Mouse (Mus musculus): ENCODE data around the gene Eps8l2. TPM values are rescaled to one million over a fixed set of nuclear protein-coding genes. Genes with fewer than 3 reads are reported as not detected.

Eps8l2 gene
- polyA plus RNA-seq, 1 experiment = not detected

DNA sequence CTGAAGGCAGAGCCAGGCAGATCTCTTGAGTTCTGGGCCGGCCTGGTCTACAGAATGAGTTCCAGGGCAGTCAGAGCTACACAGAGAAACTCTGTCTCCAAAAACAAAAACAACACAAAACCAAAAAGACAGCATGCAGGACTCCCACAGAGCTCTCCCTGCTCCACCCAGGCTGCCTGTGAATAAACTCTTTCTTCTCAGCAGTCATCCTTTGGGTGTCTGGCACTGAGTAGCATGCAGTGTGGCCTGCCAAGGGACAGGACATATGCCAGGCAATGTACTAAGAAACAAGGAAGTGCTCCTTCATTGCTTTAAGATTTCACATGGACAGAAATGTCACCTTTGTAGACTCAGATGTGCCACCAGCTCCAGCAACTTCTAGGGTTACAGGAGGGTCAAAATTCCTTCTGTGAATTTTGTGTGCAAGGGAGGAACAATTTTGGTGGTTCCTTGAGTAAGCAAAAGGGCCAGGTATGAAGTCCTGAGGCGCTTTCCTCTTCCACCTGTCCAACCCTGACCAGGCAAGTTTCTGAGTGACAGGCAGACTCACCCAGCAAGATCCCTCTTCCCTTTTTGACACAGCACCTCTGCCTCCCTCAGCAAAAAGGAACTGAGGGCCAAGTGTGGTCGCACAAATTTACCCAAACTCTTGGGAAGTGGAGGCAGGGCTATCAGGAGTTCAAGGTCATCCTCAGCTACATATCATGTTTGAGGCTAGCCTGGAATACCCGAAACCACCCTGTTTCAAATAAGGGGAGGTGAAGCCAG lies 42.6 kb downstream of the Eps8l2 start:
- H3K4me3 ChIP-seq (ENCODE audit: insufficient read depth, low read length) = no peak overlapping the region
- H3K27ac ChIP-seq (ENCODE audit: insufficient read depth, low read depth, low read length) = 0 out of 2 replicates have a peak overlapping the region, but pooled peaks have one; percentile 11
- peaks cover 36% of the 10 kb centered on the region for H3K4me1 ChIP-seq (ENCODE audit: control insufficient read depth, insufficient read depth, low read length)
- TF ChIP-seq POLR2A (IDR thresholded peaks at IDR 0.05; ENCODE audit: borderline replicate concordance, low read depth, low read length) (no peak), CTCF (IDR thresholded peaks at IDR 0.05; ENCODE audit: low read depth, low read length) (no peak)

DNA sequence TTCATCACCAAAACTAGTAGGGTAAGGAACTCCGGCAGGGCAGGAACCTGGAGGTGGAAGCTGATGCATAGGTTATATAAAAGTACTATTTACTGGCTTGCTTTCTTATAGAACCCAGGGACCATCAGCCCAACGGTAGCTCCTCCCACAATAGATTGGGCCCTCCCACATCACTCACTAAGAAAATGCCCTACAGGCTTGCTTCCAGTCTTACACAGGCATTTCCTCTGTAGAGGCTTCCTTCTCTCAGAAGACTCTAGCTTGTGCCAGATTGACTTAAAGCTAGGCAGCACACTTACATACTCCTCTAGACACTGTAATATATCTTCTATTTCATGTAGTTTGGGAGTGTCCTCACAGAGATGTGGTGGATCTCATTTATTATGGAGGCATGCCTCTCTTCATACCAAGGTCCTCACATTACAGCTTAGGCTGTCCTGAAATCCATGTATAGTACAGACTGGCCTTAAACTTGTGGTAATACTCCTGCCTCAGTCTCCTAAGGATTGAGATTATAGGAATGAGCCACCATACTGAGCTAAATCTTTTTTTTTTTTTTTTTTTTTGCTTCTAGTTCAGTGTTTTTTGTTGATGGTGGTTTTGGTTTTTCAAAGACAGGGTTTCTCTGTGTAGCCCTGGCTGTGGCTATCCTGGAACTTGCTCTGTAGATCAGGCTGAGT lies 49.3 kb downstream of the Eps8l2 start:
- H3K27ac ChIP-seq (ENCODE audit: insufficient read depth, low read depth, low read length) = no peak overlapping the region
- H3K4me1 ChIP-seq (ENCODE audit: control insufficient read depth, insufficient read depth, low read length) = peaks cover 9% of the 10 kb centered on the region
- H3K4me3 ChIP-seq (ENCODE audit: insufficient read depth, low read length) = no peak overlapping the region
- TF ChIP-seq CTCF (IDR thresholded peaks at IDR 0.05; ENCODE audit: low read depth, low read length) (no peak), POLR2A (IDR thresholded peaks at IDR 0.05; ENCODE audit: borderline replicate concordance, low read depth, low read length) (no peak)

DNA sequence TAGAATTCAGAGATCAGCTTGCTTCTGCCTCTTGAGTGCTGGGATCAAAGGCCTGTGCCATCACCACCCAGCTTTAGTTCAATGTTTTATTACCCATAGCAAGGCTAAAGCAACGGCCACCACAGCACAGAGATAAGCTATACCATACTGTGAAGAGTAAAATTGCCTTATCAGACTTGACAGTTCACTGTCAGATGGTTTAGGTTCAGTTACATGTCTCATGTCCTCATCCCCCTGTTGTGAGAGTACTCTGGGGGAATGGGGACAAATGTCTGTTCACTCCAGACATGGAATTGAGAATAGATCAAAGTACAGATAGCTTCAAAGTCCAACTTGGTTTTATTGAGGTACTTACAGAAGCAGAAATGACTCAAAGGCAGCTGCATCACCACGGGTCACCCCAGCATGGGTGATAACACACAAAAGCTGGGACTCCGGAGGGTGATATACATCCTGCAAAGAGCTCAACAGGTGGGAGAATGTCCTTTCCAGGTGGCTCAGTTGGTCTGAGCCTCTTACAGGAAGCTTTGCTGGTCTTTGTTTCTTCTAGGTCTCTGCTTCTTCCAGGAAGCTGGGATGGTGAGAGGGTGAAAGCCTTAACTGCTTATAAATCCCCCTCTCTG lies 49.9 kb downstream of the Eps8l2 start:
- no peak overlapping the region for H3K27ac ChIP-seq (ENCODE audit: insufficient read depth, low read depth, low read length)
- peaks cover 8% of the 10 kb centered on the region for H3K4me1 ChIP-seq (ENCODE audit: control insufficient read depth, insufficient read depth, low read length)
- H3K4me3 ChIP-seq (ENCODE audit: insufficient read depth, low read length) = no peak overlapping the region
- no peak for TF ChIP-seq POLR2A (IDR thresholded peaks at IDR 0.05; ENCODE audit: borderline replicate concordance, low read depth, low read length)
- TF ChIP-seq CTCF (IDR thresholded peaks at IDR 0.05; ENCODE audit: low read depth, low read length) = no peak

DNA sequence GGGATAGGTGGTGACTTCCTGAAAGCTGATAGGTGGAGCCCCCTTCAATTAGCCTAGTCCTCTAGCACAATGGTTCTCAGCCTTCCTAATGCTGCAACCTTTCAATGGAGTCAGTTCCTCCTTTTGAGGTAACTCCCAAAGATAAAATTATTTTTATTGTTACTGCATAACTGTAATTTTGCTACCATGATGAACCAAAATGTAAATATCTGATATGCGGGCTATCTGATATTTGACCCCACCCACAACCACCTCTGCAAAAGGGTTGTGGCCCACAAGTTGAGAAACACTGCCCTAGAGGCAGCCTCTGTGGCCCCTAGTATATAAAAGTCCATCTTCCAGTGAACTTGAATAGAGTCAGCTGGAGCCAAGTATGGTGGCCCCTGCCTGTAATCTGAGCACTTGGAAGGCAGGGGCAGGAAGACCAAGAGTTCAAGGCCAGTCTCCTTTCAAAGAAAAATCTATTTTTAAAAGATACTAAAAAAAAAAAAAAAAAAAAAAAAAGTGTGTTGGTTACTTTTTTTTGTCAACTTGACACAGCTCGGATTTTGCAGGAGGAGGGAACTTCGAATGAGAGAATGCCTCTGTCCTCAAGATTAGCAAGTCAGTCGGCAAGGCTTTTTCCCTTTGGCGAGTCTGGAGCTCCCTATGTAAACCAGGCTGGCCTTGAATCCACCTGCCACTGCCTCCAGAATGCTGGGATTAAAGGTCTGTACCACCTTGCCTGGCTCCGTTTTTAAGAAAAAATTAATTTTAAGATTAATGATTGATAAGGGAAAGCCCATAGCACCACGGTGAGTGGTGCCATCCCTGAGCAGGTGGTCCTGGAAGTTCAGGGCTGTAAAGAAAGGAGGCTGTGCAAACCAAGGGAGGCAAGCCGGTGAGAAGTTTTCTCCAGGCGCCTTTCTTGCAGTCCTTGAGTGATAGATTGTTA lies 51.9 kb downstream of the Eps8l2 start:
- Histone ChIP-seq H3K27ac (ENCODE audit: insufficient read depth, low read depth, low read length) (no peak overlapping the region), H3K4me3 (ENCODE audit: insufficient read depth, low read length) (no peak overlapping the region)
- no peak for TF ChIP-seq CTCF (IDR thresholded peaks at IDR 0.05; ENCODE audit: low read depth, low read length)
- no peak for TF ChIP-seq POLR2A (IDR thresholded peaks at IDR 0.05; ENCODE audit: borderline replicate concordance, low read depth, low read length)

DNA sequence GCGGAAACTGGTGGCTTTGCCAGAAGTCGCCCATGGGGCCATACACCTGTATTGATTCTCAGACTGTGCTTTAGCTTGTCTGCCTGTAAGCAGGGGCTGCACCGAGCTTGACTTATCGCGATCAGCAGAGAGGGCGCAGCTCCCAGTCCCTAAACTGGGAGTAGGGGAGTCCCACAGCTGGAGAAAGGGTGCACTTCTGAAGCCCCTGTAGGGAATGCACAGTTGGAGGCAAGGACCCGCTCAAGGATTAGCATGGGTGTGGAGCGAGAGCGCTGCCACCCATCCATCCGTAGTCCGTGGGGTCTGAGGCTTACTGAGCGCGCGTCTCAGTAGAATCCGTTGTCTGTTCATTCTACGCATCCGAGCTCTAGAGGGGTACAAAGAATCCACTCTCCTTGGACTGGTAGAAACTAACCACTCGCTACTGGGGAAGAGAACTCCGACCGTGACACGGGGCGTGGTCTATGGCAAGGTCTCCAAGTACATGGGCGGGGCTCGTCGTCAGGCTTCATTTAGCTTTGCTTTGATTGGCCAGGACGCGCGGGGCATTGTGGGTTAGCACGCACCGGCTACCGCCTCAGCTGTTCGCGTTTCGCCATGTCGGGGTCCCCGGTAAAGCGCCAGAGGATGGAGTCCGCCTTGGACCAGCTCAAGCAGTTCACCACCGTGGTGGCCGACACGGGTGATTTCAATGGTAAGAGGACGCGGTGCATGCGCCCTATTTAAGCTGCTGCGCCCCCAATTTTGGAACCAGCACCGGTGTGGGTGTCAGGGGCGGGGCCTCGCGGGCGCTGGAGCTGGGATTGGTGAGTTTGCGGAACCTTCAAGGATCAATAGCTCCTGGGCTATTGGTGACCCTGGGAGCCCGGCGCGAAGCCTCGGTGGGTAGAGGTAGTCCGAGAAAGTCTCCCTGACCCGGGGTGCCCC lies 53.2 kb downstream of the Eps8l2 start, which contains the start of gene Taldo1:
TSS of gene Taldo1 (plus strand) at position 575 of the 927 bp plus-strand sequence.
- H3K27ac ChIP-seq (ENCODE audit: insufficient read depth, low read depth, low read length) = peak within 1 kb of the TSS; percentile 77
- H3K4me1 ChIP-seq (ENCODE audit: control insufficient read depth, insufficient read depth, low read length) = peaks cover 15% of the 10 kb centered on the region
- H3K4me3 ChIP-seq (ENCODE audit: insufficient read depth, low read length) = peak within 1 kb of the TSS; percentile 64
- TF ChIP-seq POLR2A (IDR thresholded peaks at IDR 0.05; ENCODE audit: borderline replicate concordance, low read depth, low read length) (no peak), CTCF (IDR thresholded peaks at IDR 0.05; ENCODE audit: low read depth, low read length) (no peak)

More for the DNA sequence above, 51.9 kb downstream of the Eps8l2 start:
- peaks cover 15% of the 10 kb centered on the region for H3K4me1 ChIP-seq (ENCODE audit: control insufficient read depth, insufficient read depth, low read length)

DNA sequence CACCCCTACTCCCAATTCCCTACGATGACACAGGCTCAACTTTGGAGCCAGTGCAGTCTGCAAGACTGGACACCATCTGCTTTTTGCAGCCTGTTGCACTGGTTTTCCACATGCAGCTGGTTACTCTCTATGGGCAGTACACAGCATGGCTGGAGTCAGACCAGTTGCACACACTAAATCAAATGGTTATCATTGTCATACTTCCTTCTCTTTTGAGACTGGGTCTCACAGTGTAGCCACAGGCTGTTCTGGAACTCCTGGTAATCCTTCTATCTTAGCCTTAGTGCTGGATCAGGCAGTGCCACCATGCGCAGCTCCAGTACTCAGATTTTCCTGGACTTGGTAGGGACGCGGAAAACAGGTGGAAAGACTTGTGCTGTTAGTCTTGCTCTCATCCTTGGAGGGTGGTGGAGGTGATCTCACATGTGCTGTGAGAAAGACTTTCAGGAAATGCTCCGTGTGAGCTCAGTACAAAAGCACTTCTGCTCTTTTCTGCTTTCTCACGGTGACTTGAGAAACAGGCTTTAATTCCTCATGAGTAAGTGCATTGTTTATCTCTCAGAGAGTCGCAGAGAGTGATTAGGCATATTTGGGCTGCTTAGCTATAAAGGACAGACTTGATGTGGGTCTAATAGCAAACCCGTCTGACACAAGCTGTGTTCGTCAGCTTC lies 54.0 kb downstream of the Eps8l2 start:
- peak overlapping the region; percentile 77 for H3K27ac ChIP-seq (ENCODE audit: insufficient read depth, low read depth, low read length)

DNA sequence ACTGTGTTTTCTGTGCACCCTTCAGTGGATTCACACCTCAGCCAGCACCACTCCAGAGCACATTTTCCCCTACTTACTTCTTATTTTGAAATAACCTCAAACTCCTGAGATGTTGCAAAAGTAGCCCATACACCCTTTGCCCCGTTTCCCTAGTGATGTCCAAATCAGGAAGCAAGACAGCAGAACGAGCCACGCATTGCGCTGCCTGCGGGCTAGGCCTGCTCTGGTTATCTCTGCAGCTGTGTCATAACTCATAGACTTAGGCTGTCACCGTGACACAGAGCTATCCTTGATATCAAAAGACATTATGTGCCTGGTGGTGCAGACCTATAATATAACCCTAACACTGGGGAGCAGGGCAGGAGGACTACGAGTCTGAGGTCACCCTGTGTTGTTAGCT lies 55.5 kb downstream of the Eps8l2 start:
- H3K27ac ChIP-seq (ENCODE audit: insufficient read depth, low read depth, low read length) = peak overlapping the region; percentile 58
- TF ChIP-seq CTCF (IDR thresholded peaks at IDR 0.05; ENCODE audit: low read depth, low read length) (no peak), POLR2A (IDR thresholded peaks at IDR 0.05; ENCODE audit: borderline replicate concordance, low read depth, low read length) (no peak)
- 0 out of 2 replicates have a peak overlapping the region, but pooled peaks have one; percentile 2 for H3K4me3 ChIP-seq (ENCODE audit: insufficient read depth, low read length)
- H3K4me1 ChIP-seq (ENCODE audit: control insufficient read depth, insufficient read depth, low read length) = peaks cover 15% of the 10 kb centered on the region

More for the DNA sequence above, 54.0 kb downstream of the Eps8l2 start:
- TF ChIP-seq POLR2A (IDR thresholded peaks at IDR 0.05; ENCODE audit: borderline replicate concordance, low read depth, low read length) = no peak
- TF ChIP-seq CTCF (IDR thresholded peaks at IDR 0.05; ENCODE audit: low read depth, low read length) = no peak
- peaks cover 15% of the 10 kb centered on the region for H3K4me1 ChIP-seq (ENCODE audit: control insufficient read depth, insufficient read depth, low read length)
- peak overlapping the region; percentile 64 for H3K4me3 ChIP-seq (ENCODE audit: insufficient read depth, low read length)

DNA sequence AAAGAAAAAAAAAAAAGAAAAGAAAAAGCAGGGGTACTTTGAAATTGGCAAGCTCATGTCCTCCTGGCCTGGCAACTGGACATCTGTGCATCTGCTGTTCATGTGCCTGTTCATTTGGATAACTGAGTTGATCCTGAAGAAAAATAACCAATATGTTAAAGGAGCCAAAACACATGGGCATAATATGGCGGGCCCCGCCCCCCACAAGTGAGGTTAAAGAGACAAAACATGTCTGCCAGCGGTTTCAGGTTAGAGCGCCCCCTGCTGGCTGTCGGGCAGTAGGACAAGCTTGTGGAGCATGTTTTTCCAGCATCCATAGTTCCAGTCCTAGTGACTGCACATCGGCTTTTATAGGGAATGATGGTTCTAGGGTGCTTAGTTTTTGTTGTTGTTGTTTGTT lies 56.1 kb downstream of the Eps8l2 start:
- Histone ChIP-seq H3K4me1 (ENCODE audit: control insufficient read depth, insufficient read depth, low read length) (peaks cover 15% of the 10 kb centered on the region), H3K4me3 (ENCODE audit: insufficient read depth, low read length) (no peak overlapping the region), H3K27ac (ENCODE audit: insufficient read depth, low read depth, low read length) (0 out of 2 replicates have a peak overlapping the region, but pooled peaks have one; percentile 29)
- TF ChIP-seq POLR2A (IDR thresholded peaks at IDR 0.05; ENCODE audit: borderline replicate concordance, low read depth, low read length) = no peak
- peak; percentile 98 for TF ChIP-seq CTCF (IDR thresholded peaks at IDR 0.05; ENCODE audit: low read depth, low read length)

Data from bone marrow macrophage, adult 2 months (primary cell).